Mouse (Mus musculus): ENCODE measurements around the gene Olfm3. TPM values are rescaled to one million over a fixed set of nuclear protein-coding genes. Genes with fewer than 3 reads are reported as not detected.
A peak's percentile ranks its signal among the peaks of the same experiment; 100 is the strongest.

Olfm3 gene
- polyA plus RNA-seq, 1 experiment = 48.8 TPM

DNA sequence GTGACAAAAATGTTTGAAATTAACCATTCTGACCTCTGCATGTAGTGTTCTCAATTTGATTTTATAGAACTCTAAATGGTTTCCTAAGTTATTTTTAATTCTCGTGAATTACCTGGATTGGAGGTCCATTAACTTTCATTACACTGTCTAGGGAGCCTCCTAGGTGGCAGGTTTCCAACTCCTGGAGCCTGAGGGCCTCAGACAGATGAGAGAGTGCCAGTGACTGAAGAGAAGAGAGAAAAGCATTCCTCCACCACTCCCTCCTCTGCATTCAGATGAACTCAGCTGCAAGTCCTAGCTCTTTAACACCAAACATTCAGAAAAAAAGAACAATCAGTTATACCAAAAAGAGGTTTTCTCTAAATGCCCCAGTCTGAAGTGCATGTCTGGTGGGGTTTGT, 68.6 kb downstream of the Olfm3 start:
- no peaks in the 10 kb centered on the region for H3K27me3 ChIP-seq (ENCODE audit: control insufficient read depth, insufficient read depth, low read length)
- no peak overlapping the region for H3K27ac ChIP-seq (ENCODE audit: insufficient read depth, low read length)
- 12% methylated on average over 1 of the region's 1 CpGs for WGBS
- H3K4me3 ChIP-seq (replicated peaks; ENCODE audit: insufficient read depth, low read depth, low read length) = no peak overlapping the region
- H3K4me1 ChIP-seq (ENCODE audit: control insufficient read depth, insufficient read depth, low read length) = peaks cover 10% of the 10 kb centered on the region
- TF ChIP-seq CTCF (IDR thresholded peaks at IDR 0.05; ENCODE audit: borderline replicate concordance, insufficient read depth, low read depth, low read length) (no peak), POLR2A (IDR thresholded peaks at IDR 0.05; ENCODE audit: borderline replicate concordance, insufficient read depth, low read length) (no peak)
- peak; percentile 54 to 73 for DNase-seq

DNA sequence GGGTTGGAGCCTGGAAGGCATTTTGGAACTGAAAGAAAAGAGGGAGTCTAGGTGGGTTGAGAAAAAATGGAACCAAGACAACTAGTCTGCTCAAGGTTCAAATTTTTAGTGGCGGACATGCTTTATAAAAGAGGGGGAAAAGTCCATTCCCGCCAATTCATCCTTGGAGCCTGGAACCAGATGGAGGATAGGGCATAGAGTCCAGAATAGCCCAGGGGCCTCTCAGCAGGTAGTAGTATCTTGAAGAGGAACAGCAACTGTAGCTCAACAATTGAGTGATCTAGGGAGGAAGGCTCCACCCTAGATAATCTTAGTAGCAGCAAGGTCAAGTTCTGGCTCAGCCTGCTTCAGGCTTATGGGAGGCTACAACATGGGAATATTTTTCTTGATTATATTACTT, 87.0 kb downstream of the Olfm3 start:
- no peak for TF ChIP-seq CTCF (IDR thresholded peaks at IDR 0.05; ENCODE audit: borderline replicate concordance, insufficient read depth, low read depth, low read length)
- no peak for TF ChIP-seq POLR2A (IDR thresholded peaks at IDR 0.05; ENCODE audit: borderline replicate concordance, insufficient read depth, low read length)
- Histone ChIP-seq H3K27me3 (ENCODE audit: control insufficient read depth, insufficient read depth, low read length) (no peaks in the 10 kb centered on the region), H3K4me3 (replicated peaks; ENCODE audit: insufficient read depth, low read depth, low read length) (no peak overlapping the region), H3K4me1 (ENCODE audit: control insufficient read depth, insufficient read depth, low read length) (peaks cover 2% of the 10 kb centered on the region; the same call in 1 of the 2 replicates), H3K27ac (ENCODE audit: insufficient read depth, low read length) (no peak overlapping the region)
- 11% methylated on average over 2 of the region's 2 CpGs for WGBS
- peak in 1 of 2 experiments; percentile 59 for DNase-seq

- H3K27ac ChIP-seq (ENCODE audit: insufficient read depth, low read length) = no peak overlapping the region
- no peaks in the 10 kb centered on the region for H3K27me3 ChIP-seq (ENCODE audit: control insufficient read depth, insufficient read depth, low read length)
- 1% methylated on average over 1 of the region's 1 CpGs for WGBS
- peak in 1 of 2 experiments; percentile 77 for DNase-seq
- no peak overlapping the region for H3K4me3 ChIP-seq (replicated peaks; ENCODE audit: insufficient read depth, low read depth, low read length)
- TF ChIP-seq CTCF (IDR thresholded peaks at IDR 0.05; ENCODE audit: borderline replicate concordance, insufficient read depth, low read depth, low read length) (no peak), POLR2A (IDR thresholded peaks at IDR 0.05; ENCODE audit: borderline replicate concordance, insufficient read depth, low read length) (no peak)
- peaks cover 2% of the 10 kb centered on the region; the same call in 1 of the 2 replicates for H3K4me1 ChIP-seq (ENCODE audit: control insufficient read depth, insufficient read depth, low read length)
Measured at GRCm38 (mm10) chr3:114995956-114996355, 92.1 kb downstream of the Olfm3 start.

DNA sequence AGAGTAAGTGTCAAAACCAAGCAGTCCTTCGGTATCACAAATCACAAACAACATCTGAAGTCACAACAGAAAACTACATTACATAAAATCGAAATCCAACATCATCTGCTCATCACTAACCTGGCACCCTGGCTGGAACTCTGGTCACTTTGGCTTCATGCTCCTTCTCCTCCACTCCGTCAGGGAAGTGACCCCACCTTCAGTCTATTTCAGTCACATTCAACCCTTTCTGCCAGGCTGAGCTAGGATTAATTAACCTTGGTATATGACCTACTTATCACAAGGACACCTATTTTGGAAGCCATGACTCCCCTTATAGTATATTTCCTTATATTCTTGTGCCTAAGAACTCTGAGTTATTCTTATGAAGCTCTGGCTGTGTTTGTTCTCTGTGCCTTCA, 123.7 kb downstream of the Olfm3 start:
- no peak overlapping the region for H3K4me3 ChIP-seq (replicated peaks; ENCODE audit: insufficient read depth, low read depth, low read length)
- H3K27me3 ChIP-seq (ENCODE audit: control insufficient read depth, insufficient read depth, low read length) = no peaks in the 10 kb centered on the region
- 32% methylated on average over 3 of the region's 3 CpGs for WGBS
- peaks cover 9% of the 10 kb centered on the region; the same call in 1 of the 2 replicates for H3K4me1 ChIP-seq (ENCODE audit: control insufficient read depth, insufficient read depth, low read length)
- no peak for TF ChIP-seq CTCF (IDR thresholded peaks at IDR 0.05; ENCODE audit: borderline replicate concordance, insufficient read depth, low read depth, low read length)
- TF ChIP-seq POLR2A (IDR thresholded peaks at IDR 0.05; ENCODE audit: borderline replicate concordance, insufficient read depth, low read length) = no peak
- DNase-seq = peak in 1 of 2 experiments; percentile 49
- peak overlapping the region; percentile 68; the same call in 1 of the 2 replicates for H3K27ac ChIP-seq (ENCODE audit: insufficient read depth, low read length)

- DNase-seq = peak in 1 of 2 experiments; percentile 61
- H3K27ac ChIP-seq (ENCODE audit: insufficient read depth, low read length) = peak overlapping the region; percentile 68; the same call in 1 of the 2 replicates
- TF ChIP-seq POLR2A (IDR thresholded peaks at IDR 0.05; ENCODE audit: borderline replicate concordance, insufficient read depth, low read length) (no peak), CTCF (IDR thresholded peaks at IDR 0.05; ENCODE audit: borderline replicate concordance, insufficient read depth, low read depth, low read length) (no peak)
- H3K4me3 ChIP-seq (replicated peaks; ENCODE audit: insufficient read depth, low read depth, low read length) = no peak overlapping the region
- H3K4me1 ChIP-seq (ENCODE audit: control insufficient read depth, insufficient read depth, low read length) = peaks cover 9% of the 10 kb centered on the region; the same call in 1 of the 2 replicates
- 10% methylated on average over 1 of the region's 1 CpGs for WGBS
- no peaks in the 10 kb centered on the region for H3K27me3 ChIP-seq (ENCODE audit: control insufficient read depth, insufficient read depth, low read length)
Measured at GRCm38 (mm10) chr3:115028046-115028445, 124.2 kb downstream of the Olfm3 start.

- WGBS = 6% methylated on average over 1 of the region's 1 CpGs
- Histone ChIP-seq H3K4me3 (replicated peaks; ENCODE audit: insufficient read depth, low read depth, low read length) (no peak overlapping the region), H3K27me3 (ENCODE audit: control insufficient read depth, insufficient read depth, low read length) (no peaks in the 10 kb centered on the region), H3K27ac (ENCODE audit: insufficient read depth, low read length) (no peak overlapping the region; the same call in 1 of the 2 replicates), H3K4me1 (ENCODE audit: control insufficient read depth, insufficient read depth, low read length) (peaks cover 9% of the 10 kb centered on the region; the same call in 1 of the 2 replicates)
- no peak for TF ChIP-seq CTCF (IDR thresholded peaks at IDR 0.05; ENCODE audit: borderline replicate concordance, insufficient read depth, low read depth, low read length)
- no peak for TF ChIP-seq POLR2A (IDR thresholded peaks at IDR 0.05; ENCODE audit: borderline replicate concordance, insufficient read depth, low read length)
- peak; percentile 35 to 93 for DNase-seq
Measured at GRCm38 (mm10) chr3:115028611-115029010, 124.7 kb downstream of the Olfm3 start.

GRCm38 (mm10) chr3:115049060-115049459, 145.2 kb downstream of the Olfm3 start:
- Histone ChIP-seq H3K4me3 (replicated peaks; ENCODE audit: insufficient read depth, low read depth, low read length) (no peak overlapping the region), H3K27me3 (ENCODE audit: control insufficient read depth, insufficient read depth, low read length) (no peaks in the 10 kb centered on the region), H3K4me1 (ENCODE audit: control insufficient read depth, insufficient read depth, low read length) (peaks cover 3% of the 10 kb centered on the region; the same call in 1 of the 2 replicates), H3K27ac (ENCODE audit: insufficient read depth, low read length) (no peak overlapping the region)
- no peak for TF ChIP-seq POLR2A (IDR thresholded peaks at IDR 0.05; ENCODE audit: borderline replicate concordance, insufficient read depth, low read length)
- TF ChIP-seq CTCF (IDR thresholded peaks at IDR 0.05; ENCODE audit: borderline replicate concordance, insufficient read depth, low read depth, low read length) = no peak
- DNase-seq = no peak
- WGBS = 86% methylated on average over 5 of the region's 5 CpGs

GRCm38 (mm10) chr3:115064901-115065300, 161.0 kb downstream of the Olfm3 start:
- 4% methylated on average over 1 of the region's 1 CpGs for WGBS
- H3K4me1 ChIP-seq (ENCODE audit: control insufficient read depth, insufficient read depth, low read length) = peaks cover 10% of the 10 kb centered on the region
- TF ChIP-seq CTCF (IDR thresholded peaks at IDR 0.05; ENCODE audit: borderline replicate concordance, insufficient read depth, low read depth, low read length) (no peak), POLR2A (IDR thresholded peaks at IDR 0.05; ENCODE audit: borderline replicate concordance, insufficient read depth, low read length) (no peak)

More at GRCm38 (mm10) chr3:115064901-115065300, 161.0 kb downstream of the Olfm3 start:
- Histone ChIP-seq H3K27ac (ENCODE audit: insufficient read depth, low read length) (no peak overlapping the region), H3K4me3 (replicated peaks; ENCODE audit: insufficient read depth, low read depth, low read length) (no peak overlapping the region), H3K27me3 (ENCODE audit: control insufficient read depth, insufficient read depth, low read length) (no peaks in the 10 kb centered on the region)
- peak; percentile 46 to 82 for DNase-seq
